Mouse (Mus musculus): ENCODE data around the gene Dcst2.
A peak's percentile ranks its signal among the peaks of the same experiment; 100 is the strongest.

The Dcst2 gene

DNA sequence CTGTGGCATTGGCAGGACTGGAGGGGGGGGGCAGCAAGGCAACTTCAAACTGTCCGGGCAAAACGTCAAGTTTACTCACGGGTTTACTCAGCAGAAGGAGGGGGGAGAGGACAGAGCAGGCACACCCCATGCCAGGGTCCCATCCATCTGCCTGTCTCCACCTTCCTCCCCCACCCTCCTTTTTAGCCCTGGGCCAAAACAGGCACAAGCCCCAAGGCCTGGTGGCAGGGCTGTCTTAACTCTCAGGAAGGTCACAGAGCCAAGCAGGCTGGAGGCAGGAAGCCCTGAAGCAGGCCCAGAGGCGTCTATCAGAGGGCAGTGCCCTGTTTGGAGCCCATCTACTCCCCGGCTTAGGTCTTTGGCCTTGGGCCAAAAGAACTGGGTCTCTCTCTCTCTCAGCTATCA is 28.3 kb downstream of the Dcst2 start:
- DNase-seq, result peak; percentile 36

DNA sequence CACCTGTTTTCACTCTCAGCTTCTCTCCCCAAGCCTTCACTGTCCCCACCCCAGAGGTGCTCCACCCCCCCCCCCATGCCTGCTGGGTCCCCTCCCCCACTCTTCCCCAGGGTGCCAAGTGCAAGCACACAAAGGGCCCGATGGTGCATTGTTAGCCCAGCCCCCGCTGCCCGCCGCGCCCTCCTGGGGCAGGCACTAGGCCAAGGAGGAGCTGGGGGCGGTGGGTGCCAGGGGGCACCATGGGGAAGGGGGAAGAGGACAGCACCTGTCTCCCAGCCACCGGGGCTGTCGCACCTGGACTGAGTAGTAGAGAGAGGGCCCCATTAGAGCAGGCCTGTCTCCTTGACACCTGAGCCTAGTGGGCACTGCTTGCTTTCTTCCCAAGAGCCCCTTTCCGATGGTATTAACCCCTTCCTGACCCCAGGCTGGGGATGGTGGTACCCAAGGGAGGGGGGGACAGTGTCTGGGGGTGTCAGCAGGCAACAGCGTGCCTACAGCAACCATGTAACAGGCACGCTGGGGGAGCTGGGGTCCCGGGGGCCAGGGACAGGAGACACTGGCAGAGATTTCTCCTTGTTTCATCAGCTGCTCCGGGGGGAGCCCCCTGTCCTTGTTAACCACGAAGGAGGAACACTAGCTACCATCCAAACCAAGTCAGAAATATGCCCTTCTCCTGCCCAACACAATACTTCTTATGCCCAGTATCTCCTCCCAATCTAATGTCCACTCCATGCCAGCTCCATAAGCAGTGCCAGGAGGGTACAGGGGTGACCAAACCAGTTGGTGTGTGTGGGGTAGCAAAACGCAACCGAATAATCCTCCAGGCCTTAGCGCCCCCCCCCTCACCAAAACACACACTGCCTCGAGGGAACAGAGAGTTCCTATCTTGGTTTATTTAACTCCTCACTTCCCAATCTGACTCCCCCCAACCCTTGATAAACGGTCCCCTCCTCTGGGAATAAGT is 29.2 kb downstream of the Dcst2 start:
- DNase-seq, result peak; percentile 55

DNA sequence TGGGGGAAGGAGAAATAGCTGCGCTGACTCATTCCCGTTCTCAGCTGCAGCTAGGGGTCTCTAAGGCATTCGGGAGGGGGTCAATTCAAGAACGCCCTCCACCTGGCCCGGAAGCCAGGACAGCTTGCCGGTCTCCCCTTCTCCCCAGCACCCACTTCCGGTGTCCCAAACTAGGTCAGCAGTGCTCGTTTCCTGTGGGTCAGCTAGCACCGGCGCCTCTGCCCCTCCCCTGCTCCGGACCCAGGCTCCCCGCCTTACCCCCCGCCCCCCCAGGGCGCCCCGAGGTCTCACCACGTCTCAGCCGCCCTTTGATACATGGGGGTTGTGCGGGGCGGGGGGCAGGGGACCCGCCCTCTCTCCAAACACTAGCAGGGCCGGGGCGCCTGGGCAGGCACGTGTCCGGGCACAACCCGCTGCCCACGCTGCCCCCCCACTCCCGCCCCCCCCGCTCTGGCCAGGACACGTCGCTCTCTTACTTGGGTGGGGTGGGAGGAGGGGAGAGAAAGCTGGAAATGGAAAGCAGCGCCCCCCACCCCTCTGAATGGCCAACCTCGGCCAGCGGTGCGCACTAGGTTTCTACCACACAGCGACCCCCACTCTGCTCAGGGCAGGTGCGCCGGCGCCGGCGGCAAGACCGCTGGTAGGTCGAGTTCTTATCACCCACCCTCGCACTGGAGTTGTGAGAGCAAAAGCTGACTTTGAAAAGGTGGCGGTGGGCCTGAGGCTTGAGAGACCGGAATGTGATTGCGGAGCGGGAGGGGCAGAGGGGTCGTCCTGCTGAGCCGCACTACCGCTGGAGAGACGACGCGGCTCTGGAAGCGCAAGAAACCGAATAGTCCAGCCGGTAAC is 30.1 kb downstream of the Dcst2 start:
- peak; percentile 80 for DNase-seq

DNA sequence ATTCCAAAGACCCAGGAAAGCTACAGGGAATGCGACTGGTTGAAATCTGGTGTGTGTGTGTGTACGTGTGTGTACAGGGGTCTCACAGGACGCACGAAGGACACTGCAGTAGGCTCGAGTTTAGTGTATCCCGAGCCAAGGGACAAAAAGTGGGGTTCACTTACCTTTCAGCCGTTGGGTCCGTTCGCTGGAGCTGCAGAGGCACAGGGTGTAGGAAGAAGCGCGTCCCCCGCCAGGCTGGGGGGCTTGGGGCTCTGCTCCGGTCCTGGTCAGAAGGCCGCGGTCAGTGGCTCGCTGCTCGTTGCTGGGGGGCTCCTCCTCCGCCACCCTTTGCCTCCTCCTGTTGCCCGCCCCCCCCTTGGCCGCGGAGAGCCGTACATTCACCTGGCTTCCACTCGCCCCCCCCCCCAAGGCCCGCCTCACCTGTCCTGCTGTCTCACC is 31.1 kb downstream of the Dcst2 start:
- peak; percentile 59 for DNase-seq

DNA sequence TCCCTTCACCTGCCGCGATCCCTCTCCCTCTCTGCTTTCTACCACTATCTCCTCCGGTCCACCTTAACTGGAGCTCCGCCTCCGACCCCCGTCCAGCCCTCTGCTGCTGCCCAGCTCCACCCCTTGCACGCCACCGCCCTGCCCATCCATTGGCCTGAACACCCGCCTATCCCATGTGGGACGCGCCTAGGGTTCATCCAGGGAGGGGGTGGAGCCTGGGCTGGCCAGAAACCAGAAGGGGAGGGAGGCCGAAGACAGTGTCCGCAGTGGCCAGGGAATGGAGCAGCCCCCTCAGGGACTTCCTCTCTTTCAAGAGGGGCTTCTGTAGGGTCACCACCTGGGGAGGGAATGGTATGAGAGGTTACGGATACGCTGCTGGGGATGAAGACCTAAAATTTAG is 31.8 kb downstream of the Dcst2 start:
- peak; percentile 100 for DNase-seq

DNA sequence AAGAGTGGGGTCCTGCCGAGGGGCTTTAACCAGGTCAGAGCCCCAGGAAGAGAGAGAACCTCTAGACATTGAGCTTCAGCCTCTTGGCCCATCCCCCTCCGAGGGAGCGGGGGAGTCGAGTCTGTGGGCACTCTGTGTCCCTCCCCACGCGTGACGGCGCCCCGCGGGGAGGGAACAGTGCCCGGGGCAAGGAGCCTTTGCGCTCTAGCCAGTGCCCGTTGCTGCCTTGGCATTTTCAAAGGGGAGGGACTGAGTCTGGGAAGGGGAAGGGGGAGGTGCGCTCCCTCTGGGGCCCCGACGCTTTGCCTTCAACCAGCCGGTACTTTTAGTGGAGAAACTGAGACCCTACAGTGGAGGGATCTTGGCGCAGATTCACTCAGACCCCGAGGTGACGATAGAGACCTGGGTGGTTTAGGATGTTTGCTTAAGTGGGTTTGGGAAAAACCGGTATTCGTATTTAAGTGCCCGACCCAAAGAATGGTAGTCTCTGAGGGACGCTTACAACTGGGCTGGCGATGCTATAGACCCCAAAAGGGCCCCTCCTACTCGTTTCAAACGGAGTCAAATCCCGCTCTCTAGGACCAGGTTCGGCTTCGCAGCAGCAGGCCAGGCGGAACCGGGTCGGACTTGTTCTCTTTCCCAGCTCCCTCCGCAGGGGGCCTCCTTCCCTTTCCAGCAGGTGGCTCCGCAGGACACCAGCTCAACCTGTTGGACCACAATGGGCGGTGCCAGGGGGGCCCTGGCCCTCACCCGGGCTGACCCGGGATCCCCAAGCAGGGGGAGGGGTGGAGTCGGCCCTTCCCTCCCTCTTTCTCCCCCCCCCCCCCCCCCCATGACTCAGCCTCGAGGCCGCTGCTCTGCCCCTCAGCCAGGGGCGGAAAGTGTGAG is 32.5 kb downstream of the Dcst2 start, which contains the start of gene Zbtb7b:
Gene Zbtb7b, minus strand, starts transcription at position 771 of the 888 bp plus-strand sequence.
- DNase-seq, result peak; percentile 89

DNA sequence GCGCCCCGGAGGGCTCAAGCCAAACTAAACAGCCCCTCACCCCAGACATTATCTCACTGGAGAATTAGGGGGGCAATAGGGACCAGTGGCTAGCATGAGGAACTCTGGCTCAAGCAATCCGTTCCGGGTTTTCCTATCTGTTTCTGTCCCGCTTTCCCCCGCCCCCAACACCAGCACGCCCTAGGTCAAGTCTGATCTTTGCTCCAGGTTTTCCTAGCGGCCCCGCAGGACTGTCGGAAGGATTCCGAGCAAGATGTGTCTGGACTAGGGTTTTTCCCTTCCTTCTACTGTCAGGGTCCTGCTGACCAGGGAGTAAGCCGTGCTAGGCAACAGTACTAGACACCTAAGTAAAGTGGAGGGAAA is 33.1 kb downstream of the Dcst2 start:
- peak; percentile 95 for DNase-seq

DNA sequence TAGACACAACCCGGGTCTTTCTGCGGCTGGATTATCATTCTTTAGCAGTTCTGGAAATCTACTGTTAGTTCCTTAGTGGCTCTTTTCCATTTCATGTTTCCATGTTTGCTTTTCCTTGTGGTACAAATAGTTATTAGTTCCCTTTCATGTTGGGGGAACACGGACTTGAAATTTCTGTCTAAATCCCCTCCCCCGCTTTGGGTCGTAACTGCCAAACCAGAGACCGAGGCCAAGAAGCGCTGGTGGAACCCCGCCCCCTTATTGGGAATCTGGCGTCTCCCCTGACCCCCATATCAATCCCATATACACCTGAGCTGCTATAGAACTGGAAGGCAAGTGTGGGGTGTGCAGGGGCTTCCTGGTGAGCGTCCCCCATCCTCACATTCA is 33.6 kb downstream of the Dcst2 start:
- peak; percentile 42 for DNase-seq

DNA sequence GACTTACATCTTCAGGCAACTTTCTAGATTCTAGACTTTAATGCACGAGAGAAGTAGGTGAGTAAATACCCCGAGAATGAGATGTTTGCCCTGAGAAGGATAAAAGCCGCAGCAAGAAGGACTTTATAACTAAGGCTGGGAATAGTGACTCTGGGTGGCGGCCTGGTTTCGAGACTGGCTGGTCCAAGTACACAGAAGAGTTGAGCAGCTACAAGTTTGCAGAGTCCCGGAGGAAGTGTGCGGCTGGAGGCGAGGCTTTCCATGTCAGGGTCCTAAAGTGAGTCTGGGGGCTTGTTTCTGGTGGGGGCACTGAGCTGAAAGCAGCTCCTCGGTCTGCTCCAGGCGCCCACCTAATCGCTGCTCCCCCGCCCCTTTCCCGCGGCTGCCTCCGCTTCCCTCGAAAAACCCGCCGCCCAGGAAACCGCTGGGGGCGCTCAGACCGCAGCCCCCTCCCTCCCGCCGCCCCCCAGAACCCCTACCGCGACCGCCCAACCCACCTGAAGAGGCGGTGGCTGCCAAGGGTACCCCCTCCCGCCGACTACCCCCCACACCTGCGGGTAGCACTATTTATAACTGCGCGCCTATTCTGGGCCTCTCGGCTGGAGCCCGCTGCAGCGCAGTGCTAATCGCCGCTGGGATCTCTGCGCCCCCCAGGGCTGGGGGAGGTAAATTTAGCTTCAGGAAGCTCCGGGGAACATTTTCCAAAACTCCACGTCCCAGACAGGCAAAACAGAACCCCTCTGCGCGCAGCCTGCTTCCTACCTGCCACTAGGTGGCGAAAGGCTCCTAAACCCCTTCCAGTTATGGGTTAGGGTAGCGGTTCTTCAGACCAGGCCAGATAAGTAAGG is 34.3 kb downstream of the Dcst2 start:
- DNase-seq, result peak; percentile 86

DNA sequence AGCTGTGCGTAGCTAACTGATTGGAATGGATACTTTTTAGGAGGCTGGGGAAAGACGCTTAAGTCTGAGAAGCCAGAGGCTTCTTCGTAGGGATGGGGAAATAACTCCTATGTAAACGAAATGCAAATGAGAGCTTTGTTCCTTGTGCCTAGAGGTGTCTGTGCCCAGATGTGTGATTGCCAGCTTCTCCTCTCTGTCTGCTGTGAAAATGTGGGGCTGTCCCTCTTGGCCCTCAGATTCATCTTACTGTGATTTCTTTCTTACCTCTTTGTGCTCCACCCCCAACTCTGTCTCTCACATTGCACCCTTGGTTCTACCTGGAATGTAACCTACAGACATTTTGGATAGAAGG is 34.9 kb downstream of the Dcst2 start:
- DNase-seq, result no peak

DNA sequence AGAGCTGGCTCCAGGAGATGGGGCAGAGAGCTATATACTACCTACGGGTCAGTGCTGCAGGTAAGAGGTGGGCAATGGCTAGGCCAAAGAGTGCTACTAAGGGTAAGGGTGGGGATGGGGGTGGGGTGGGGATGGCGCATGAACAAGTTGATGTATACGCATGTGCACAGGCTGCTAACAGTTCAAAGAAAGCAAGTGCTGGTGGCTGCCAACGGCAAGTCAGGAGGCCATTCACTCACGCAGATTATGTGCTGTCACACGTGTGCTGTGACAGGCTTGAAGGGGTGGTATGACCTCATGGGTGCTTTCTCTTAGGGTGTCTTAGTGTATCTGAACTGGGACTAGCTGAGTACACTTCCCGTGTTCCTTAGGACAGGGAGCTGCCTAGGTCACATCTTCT is 39.6 kb downstream of the Dcst2 start:
- DNase-seq, result no peak

DNA sequence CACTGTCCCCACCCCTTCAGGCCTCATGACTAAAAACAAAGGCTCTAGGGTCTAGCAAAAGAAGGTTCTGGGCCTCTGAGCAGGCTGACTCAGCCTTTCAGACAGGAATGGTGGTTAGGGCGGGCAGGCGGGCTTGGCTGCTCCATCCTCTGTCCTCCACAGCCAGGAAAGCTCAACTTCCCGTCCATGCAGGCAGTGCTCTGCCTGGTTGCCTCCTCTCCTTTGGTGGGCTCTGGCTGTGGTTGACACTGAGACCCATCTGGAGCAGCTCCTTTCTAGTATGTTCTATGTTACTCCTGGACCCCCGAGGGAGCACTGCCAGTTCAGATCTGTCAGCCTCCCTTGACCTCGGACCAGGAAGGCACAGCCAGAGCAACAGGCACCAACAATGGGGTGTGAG is 40.9 kb downstream of the Dcst2 start, which contains the start of gene Lenep:
Gene Lenep, minus strand, starts transcription at position 101 of the 400 bp plus-strand sequence.
- no peak for DNase-seq

DNA sequence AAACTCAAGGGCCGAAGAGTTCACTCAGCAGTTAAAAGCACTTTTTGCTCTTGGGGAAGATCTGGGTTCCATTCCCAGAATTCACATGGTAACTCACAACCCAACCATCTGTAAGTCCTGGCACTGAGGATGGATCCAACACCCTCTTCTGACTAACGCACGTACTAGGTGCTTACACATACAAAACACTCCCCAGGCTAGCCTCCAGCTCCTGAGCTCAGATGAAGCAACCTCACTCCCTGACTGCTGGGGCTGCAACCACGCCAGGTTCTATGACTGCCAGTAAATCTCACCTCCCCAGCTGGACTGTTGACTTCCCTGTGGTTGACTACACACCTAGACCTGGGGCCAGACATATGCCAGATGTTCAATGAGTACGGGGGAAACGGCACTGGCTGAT is 45.1 kb downstream of the Dcst2 start:
- no peak for DNase-seq

DNA sequence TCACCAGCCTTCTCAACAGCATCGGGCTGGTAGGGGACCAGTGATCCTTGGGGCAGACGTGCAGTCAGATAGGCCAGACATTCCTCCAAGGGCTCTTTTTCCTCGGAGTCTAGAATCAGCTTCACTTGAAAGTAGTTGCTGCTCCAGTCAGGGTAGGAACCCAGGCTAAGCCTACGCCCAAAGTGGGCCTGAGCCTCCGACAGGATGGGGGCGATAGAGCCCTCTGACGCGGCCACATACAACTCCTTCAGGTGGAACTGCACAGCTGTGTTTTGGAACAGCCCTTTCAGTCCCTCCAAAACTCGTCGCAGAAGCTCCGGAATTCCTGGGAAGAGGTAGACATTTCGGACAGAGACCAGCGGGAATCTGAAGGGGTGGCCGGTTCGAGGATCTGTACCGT is 46.7 kb downstream of the Dcst2 start:
- no peak for DNase-seq

DNA sequence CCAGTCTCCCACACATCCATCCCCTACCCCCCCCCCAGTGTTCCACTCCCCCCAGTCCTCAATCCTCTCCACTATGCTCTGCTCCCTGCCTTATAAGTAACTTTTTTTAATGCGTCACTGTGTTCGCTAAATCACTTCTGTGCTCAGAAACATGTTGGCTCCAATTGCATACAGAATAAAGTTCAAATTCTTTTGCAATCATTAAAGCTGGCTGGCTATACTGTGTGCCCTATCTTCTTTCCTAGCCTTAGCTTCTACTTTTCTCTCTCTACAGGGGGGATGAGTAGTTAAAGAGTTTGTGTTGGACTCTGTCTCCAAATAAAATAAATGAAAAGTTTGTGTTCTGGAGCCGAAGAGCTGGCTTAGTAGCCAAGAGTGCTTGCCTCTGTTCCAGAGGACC is 47.9 kb downstream of the Dcst2 start:
- no peak for DNase-seq

DNA sequence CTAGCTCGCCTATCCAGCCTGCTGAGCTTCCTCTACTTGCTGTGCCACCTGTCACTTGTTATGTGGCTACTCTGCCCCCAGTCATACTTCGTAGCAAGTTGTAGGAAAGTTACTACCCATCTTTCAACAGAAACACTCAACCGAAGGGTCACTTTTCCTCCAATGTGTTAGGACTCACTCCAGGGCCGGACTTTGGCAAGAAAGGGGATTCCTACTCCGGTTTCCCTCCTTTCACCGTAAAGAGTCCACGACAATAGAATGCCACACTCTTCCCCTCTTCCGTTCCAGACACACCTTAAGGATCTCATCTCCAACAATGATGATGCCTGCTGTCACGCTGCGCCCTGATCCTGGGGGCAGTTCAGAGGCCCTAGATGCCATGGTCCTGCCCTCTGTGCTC is 49.1 kb downstream of the Dcst2 start:
- DNase-seq, result no peak

DNA sequence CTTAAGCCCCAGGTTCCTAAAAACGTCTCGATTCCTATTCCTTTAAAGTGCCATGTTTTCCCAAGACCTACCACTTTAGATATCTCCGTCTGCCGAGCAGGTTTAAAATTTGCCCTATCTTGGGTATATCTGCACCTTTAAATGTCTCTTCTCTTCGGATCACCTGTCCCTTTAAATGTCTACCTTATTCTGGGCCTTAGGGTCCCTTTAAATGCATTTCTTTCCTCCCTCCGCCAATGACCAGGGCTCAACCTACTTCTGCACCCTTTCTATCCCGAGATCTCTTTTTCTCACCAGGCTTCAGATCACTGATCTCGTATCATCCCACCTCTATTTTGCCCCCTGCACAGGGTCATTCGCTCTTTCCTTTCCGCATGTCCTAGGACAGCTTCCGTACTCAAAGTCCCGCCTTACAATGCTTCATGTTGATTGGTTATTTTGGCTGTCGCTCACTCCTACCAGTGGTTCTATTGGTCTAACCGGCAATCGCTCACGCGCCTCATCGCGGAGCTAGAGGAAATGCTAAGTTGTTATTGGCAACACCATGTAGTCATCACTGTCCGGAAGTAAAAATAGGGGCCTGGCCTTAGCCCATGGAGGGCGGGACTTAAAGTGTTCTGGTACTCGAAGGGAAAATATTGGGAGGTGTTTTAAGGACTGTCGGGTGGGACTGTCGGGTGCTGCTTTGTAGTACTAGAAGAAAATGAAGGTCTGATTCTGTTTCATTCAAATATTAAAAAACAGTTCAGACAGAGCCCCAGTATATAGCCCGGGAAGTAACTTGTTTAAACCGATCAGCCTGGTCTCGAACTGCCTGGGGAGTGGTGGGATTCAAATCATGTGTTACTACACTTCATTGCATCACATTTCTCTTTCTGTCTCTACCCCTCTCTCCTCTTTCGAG is 50.0 kb downstream of the Dcst2 start, which contains the start of gene Flad1:
Gene Flad1, minus strand, starts transcription at position 381 of the 904 bp plus-strand sequence.
- DNase-seq, result peak; percentile 99

DNA sequence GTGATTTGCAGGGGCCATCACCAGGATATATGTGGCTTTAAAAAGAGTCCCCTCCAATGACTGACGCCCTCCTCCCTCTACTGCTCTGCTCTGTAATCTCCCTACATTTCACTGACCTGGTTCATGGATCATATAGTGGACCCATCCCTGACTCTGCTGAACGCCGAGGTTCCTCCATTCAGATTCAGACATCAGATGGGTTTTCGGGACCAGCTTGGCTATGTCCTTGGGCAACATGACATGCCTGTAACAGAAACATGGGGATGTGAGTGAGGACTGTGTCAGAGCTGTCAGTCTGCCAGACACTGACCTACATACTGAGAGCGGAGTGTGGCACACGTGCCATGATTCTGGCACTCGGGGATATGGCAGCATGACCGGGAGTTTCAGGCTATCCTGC is 54.4 kb downstream of the Dcst2 start:
- DNase-seq, result no peak

DNA sequence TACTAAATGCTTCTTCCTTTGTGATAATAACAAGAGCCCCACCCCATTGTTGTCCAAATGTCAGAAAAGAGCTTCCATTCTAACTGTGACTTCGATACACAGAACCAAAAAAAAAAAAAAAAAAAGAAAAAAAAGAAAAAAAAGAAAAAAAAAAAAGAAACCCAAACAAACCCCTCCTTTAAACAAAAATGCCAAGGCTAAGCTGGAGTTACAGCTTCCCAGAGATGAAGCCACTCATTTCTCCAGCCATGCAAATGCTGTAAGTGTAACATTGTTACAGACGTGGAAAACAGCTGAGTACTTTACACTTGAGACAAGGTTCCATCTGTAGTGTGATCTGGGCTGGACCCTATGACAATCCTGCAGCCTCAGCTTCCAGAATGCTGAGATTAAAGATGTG is 55.4 kb downstream of the Dcst2 start:
- DNase-seq, result no peak

DNA sequence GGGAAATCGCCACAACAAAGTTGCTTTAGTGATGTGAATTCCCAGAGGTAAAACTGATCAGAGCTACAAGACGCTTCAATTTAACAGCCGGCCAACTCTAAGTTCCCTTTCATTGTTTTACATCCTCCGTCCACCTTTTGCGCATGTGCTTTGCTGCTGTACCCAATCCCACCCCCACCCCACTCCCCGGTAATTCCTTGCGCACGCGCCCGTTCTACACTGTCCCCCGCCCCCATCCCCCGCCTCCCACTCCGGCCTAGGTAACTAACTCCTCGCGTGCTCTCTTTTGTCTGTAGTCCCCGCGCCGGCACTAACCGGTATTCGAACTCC is 56.0 kb downstream of the Dcst2 start:
- DNase-seq, result no peak

Measured in lung, postnatal 10 days (tissue).